Mouse (Mus musculus): ENCODE results near the gene Zbtb20.

Gene Zbtb20

GRCm38 (mm10) chr16:43646943-43647342 lies 771.3 kb downstream of the Zbtb20 start:
- no peak for DNase-seq (ENCODE audit: low read depth, low spot score)

- DNase-seq (ENCODE audit: low read depth, low spot score): no peak
Measured at GRCm38 (mm10) chr16:43647641-43648040, 772.0 kb downstream of the Zbtb20 start.

GRCm38 (mm10) chr16:43650355-43651080 lies 774.8 kb downstream of the Zbtb20 start:
- DNase-seq (ENCODE audit: low read depth, low spot score): no peak

DNA sequence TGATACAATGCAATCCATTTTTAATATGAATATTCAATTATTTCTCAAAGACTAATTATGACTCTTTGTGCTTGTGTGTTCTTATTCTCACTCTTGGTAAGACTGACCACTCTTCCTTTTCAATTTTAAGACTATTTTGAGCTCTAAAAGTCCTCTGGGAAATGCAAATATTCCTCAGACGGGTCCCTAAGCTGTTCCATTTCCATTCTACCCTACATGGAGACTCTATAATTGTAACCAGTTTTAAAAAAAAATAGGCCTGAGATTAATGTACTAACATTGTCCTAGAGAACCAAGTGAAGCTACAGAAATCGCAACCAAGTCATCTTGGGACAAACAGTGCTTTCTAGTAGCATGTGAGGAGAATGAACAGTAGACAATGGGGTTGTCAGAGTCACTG lies 777.6 kb downstream of the Zbtb20 start:
- DNase-seq (ENCODE audit: low read depth, low spot score): no peak

- no peak for DNase-seq (ENCODE audit: low read depth, low spot score)
Measured at GRCm38 (mm10) chr16:43654269-43654668, 778.6 kb downstream of the Zbtb20 start.

GRCm38 (mm10) chr16:43655183-43655787 lies 779.6 kb downstream of the Zbtb20 start:
- DNase-seq (ENCODE audit: low read depth, low spot score): no peak

- DNase-seq (ENCODE audit: low read depth, low spot score): no peak
Measured at GRCm38 (mm10) chr16:43661576-43661975, 785.9 kb downstream of the Zbtb20 start.

- no peak for DNase-seq (ENCODE audit: low read depth, low spot score)
Measured at GRCm38 (mm10) chr16:43662124-43663004, 786.7 kb downstream of the Zbtb20 start.

DNA sequence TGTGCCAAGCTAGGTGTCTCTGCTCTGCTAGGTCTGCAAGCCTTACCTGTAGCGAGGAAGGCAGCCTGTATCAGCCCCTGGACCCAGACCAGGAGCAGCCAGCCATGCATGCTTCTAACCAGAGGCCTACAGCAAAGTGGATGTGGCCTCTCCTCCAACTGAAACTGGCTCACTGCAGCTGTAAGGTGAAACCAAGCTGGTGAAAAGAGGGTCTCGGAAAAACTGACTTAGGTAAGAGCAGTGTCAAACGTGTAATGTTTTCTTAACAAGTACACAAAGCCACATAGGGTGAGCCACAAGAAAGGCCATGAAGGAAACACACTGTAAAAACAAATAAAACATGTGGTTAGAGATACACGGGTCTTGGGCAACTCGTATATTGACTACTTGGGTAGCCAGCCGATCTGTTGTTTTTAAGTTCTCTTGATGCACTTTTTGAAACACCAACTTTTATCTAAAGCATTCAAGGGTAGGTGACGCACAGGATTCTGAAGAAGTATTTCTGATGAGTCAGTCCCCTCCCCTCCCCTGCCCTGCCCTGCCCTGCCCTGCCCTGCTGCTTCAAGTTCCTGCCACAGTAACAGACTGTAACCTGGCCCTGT lies 788.4 kb downstream of the Zbtb20 start, which contains the start of gene Tigit:
Tigit (minus strand) TSS at position 169 of the 602 bp plus-strand sequence.
- DNase-seq (ENCODE audit: low read depth, low spot score): no peak

- no peak for DNase-seq (ENCODE audit: low read depth, low spot score)
Measured at GRCm38 (mm10) chr16:43664861-43665260, 789.2 kb downstream of the Zbtb20 start.

DNA sequence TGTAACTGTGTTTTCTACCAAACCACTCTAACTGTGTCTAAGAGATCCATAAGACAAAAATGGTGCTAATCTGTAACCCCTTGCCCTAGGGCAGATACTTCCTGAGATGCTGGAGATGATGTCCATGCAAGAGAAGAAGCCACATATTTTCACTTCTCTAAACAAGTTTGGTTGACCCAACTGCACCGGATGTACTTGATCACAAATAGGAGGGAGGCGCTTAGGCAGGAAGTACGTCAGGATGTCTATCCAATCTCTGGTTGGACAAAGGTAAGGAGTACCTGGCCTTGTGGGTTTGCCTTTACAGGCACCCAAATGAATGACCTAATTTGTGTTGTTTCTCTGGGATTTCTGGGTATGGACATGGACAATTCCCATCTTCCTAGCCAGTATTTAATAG lies 792.6 kb downstream of the Zbtb20 start:
- DNase-seq (ENCODE audit: low read depth, low spot score): no peak

DNA sequence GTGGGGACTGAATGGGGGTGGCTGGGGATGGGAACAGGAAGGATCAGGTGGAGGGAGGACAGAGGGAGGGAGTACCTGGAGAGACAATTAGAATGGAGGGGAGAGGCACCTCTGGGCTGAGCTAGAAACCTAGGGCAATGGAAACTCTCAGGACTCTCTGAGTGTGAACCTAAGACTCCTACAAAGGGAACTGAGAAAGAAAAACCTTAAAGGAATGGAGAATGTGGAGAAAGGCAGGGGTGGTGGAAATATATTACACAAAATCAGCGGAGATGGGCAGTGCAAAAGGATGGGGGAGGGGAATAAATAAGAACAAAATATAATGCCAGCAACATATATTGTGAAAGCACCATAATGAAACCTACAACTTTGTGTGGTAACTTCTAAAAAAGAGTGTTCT lies 796.3 kb downstream of the Zbtb20 start:
- DNase-seq (ENCODE audit: low read depth, low spot score): no peak

DNA sequence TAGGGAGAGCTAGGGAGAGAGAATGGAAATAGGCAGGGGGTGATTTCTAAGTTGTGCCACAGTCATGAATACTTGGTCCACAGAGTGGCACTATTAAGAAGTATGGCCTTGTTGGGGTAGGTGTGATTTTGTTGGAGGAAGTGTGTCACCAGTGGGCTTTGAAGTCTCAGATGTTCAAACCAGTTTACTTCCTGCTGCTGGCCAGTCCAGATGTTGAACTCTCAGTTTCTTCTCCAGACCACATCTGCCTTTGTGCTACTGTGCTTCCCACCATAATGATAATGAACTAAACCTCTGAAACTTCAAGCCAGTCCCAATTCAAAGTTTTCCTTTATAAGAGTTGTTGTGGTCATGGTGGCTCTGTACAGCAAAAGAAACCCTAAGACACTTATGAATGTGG lies 797.0 kb downstream of the Zbtb20 start:
- DNase-seq (ENCODE audit: low read depth, low spot score): no peak

DNA sequence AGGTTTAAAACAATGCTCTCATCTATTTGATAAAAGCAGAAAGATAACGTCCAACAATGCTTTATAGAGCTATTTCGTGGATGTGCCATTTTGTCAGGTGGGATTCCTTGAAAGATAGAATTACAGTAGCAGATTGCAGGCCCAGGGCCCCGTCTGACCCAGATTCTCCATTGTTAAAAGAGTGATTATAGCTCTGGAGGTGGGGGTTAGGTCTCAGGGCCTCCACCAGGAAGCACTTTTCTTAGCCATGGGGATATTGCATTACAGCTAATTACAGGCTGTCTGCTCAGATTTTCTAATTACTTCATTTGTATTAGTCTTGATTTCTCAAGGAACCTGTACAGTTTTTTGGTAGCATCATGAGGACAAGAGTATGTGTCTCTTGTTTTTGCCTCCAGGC lies 798.7 kb downstream of the Zbtb20 start:
- DNase-seq (ENCODE audit: low read depth, low spot score): no peak

DNA sequence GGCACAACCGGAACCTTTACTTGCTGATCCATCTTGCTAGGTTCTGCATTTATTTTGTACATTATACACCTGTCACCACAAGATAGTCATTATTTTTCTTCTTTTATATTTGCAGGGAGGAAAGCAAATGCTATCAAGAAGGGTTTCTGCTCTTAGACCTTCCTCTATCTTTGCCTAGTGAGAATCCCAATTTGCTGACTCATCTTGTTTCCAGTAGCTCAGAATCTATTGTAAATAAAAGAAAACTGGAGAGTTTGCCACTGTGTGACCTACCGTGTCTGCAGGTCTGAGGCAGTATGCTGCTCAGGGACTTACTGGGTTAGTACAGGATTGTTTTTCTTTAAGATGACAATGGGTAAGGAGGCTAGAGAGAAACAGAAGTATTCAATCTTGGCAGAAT lies 812.3 kb downstream of the Zbtb20 start:
- DNase-seq (ENCODE audit: low read depth, low spot score): no peak

DNA sequence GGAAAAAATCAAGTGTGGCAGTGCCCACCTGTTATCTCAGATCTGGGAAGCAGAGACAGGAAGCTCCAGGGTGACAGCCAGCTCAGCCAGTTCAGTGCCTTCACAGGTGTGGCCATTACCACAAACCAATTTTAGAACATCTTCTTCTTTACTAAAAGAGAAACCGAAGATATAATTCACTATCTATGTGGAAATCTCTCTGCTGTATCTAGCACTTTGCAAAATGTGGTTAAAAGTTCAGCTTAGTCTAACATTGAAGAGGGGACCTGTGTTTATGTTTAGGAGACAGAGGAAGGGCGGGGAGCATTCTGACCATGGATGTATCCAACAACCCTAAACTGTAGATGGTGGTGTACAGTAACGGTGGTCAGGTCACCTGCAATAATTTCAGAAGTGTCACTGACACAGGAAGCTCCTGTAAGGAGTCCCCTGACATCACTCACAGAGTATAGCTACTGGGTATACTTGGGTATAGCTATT lies 814.6 kb downstream of the Zbtb20 start:
- no peak for DNase-seq (ENCODE audit: low read depth, low spot score)

GRCm38 (mm10) chr16:43690912-43691311 lies 815.2 kb downstream of the Zbtb20 start:
- no peak for DNase-seq (ENCODE audit: low read depth, low spot score)

GRCm38 (mm10) chr16:43691741-43692140 lies 816.1 kb downstream of the Zbtb20 start:
- no peak for DNase-seq (ENCODE audit: low read depth, low spot score)
